Mouse (Mus musculus) forebrain, embryonic 16.5 days (tissue): Measurements from ENCODE around the gene Sema6d. TPM values are rescaled to one million over a fixed set of nuclear protein-coding genes. Genes with fewer than 3 reads are reported as not detected.

Source experiments
- ATAC-seq: fragments of 200-750 bp; cut with Nextera tagmentation; 2 replicates; pipeline ENCODE4 v1.8.0; 2017; ENCODE audit warnings: mild to moderate bottlenecking, moderate library complexity
- H3K27ac ChIP-seq: fragments of 300-500 bp; sonication (generic); 2 replicates; pipeline ENCODE4 v1.5.1; 2014; ENCODE audit warnings: low read length, control low read depth
- H3K27me3 ChIP-seq: fragments of 300-500 bp; sonication (generic); replicated peaks from 2 replicates; pipeline ENCODE4 v1.6.1; 2014; ENCODE audit warnings: low read length; ENCODE audit not compliant: control insufficient read depth, insufficient read depth
- H3K36me3 ChIP-seq: fragments of 300-500 bp; sonication (generic); 2 replicates; pipeline ENCODE4 v1.6.1; 2014; ENCODE audit not compliant: control insufficient read depth, insufficient read depth
- H3K4me1 ChIP-seq: fragments of 300-500 bp; sonication (generic); replicated peaks from 2 replicates; pipeline ENCODE4 v1.6.1; 2014; ENCODE audit warnings: low read length; ENCODE audit not compliant: control insufficient read depth, insufficient read depth
- H3K4me2 ChIP-seq: fragments of 300-500 bp; sonication (generic); 2 replicates; pipeline ENCODE4 v1.6.1; 2014; ENCODE audit warnings: mild to moderate bottlenecking, low read length, control low read depth
- H3K4me3 ChIP-seq: fragments of 300-500 bp; sonication (generic); replicated peaks from 2 replicates; pipeline ENCODE4 v1.5.1; 2014; ENCODE audit warnings: mild to moderate bottlenecking, low read length, control low read depth
- H3K9ac ChIP-seq: fragments of 300-500 bp; sonication (generic); replicated peaks from 2 replicates; pipeline ENCODE4 v1.6.1; 2014; ENCODE audit warnings: low read depth, low read length, control low read depth
- H3K9me3 ChIP-seq: fragments of 300-500 bp; sonication (generic); 2 replicates; pipeline ENCODE4 v1.6.1; 2016; ENCODE audit warnings: low read length; ENCODE audit not compliant: control insufficient read depth
- WGBS: fragments of 180-500 bp; shearing (Covaris S2); extraction: QIAGEN DNeasy Blood & Tissue Kit; methylation state at CpG from one replicate; pipeline ENCODE4 v1.1.7; 2014; 5-methylcytosine and 5-hydroxymethylcytosine counted together
- polyA plus RNA-seq: library from polyadenylated mRNA; unstranded; fragments of >200 nt; fragmentation: Nextera tagmentation; extraction: Ambion mirVana; gene quantifications from 2 replicates; pipeline ENCODE4 v1.2.1, GENCODE M21; 2015

Gene Sema6d
- polyA plus RNA-seq, result 27.7 and 32.2 TPM in 2 replicates

- H3K36me3 ChIP-seq, result no peaks in the 10 kb centered on the region
- peak within 1 kb of the TSS; percentile 82 for H3K9ac ChIP-seq
- peak within 1 kb of the TSS; percentile 27; the same call in 1 of the 2 replicates for H3K27ac ChIP-seq
- peak; percentile 71 for ATAC-seq
- H3K27me3 ChIP-seq, result no peaks in the 10 kb centered on the region
- H3K9me3 ChIP-seq, result no peaks in the 10 kb centered on the region
- peak within 1 kb of the TSS; percentile 93 for H3K4me2 ChIP-seq
- WGBS, result 1% methylated on average over 28 of the region's 29 CpGs
- H3K4me1 ChIP-seq, result peaks cover 13% of the 10 kb centered on the region; the same call in 1 of the 2 replicates
- H3K4me3 ChIP-seq, result peak within 1 kb of the TSS; percentile 73
These were observed at the start of gene Sema6d for GRCm38 (mm10) chr2:124089813-124090230. Sema6d (plus strand) TSS chr2:124089969.

GRCm38 (mm10) chr2:124059910-124060309 lies 29.9 kb upstream of the Sema6d start:
- Histone ChIP-seq H3K27me3 (no peaks in the 10 kb centered on the region), H3K36me3 (no peaks in the 10 kb centered on the region), H3K4me3 (no peak overlapping the region), H3K4me1 (no peaks in the 10 kb centered on the region), H3K9ac (no peak overlapping the region), H3K9me3 (no peaks in the 10 kb centered on the region), H3K4me2 (no peak overlapping the region), H3K27ac (no peak overlapping the region)
- no peak for ATAC-seq
- 81% methylated on average over 3 of the region's 3 CpGs for WGBS

- Histone ChIP-seq H3K9ac (no peak overlapping the region), H3K9me3 (no peaks in the 10 kb centered on the region), H3K27ac (no peak overlapping the region), H3K4me1 (no peaks in the 10 kb centered on the region), H3K27me3 (no peaks in the 10 kb centered on the region), H3K4me3 (no peak overlapping the region), H3K36me3 (no peaks in the 10 kb centered on the region), H3K4me2 (no peak overlapping the region)
- 70% methylated on average over 4 of the region's 4 CpGs for WGBS
- peak; percentile 72; the same call in 1 of the 2 replicates for ATAC-seq
These were observed 21.4 kb upstream of the Sema6d start for GRCm38 (mm10) chr2:124068380-124068779.

- no peaks in the 10 kb centered on the region for H3K36me3 ChIP-seq
- no peaks in the 10 kb centered on the region for H3K9me3 ChIP-seq
- H3K4me1 ChIP-seq, result no peaks in the 10 kb centered on the region
- no peaks in the 10 kb centered on the region for H3K27me3 ChIP-seq
- H3K4me3 ChIP-seq, result no peak overlapping the region
- H3K27ac ChIP-seq, result no peak overlapping the region
- WGBS, result 71% methylated on average over 2 of the region's 2 CpGs
- no peak overlapping the region for H3K9ac ChIP-seq
- ATAC-seq, result no peak
- H3K4me2 ChIP-seq, result no peak overlapping the region
These were observed 19.1 kb upstream of the Sema6d start for GRCm38 (mm10) chr2:124070664-124071063.

GRCm38 (mm10) chr2:124071380-124071779 lies 18.4 kb upstream of the Sema6d start:
- no peak overlapping the region for H3K4me2 ChIP-seq
- no peak overlapping the region for H3K4me3 ChIP-seq
- H3K9me3 ChIP-seq, result no peaks in the 10 kb centered on the region
- H3K9ac ChIP-seq, result no peak overlapping the region
- no peaks in the 10 kb centered on the region for H3K4me1 ChIP-seq
- H3K36me3 ChIP-seq, result no peaks in the 10 kb centered on the region
- no peak overlapping the region for H3K27ac ChIP-seq
- WGBS, result 22% methylated on average over 2 of the region's 2 CpGs
- H3K27me3 ChIP-seq, result no peaks in the 10 kb centered on the region
- no peak for ATAC-seq

- Histone ChIP-seq H3K4me1 (peaks cover 13% of the 10 kb centered on the region; the same call in 1 of the 2 replicates), H3K9ac (peak overlapping the region; percentile 82), H3K36me3 (no peaks in the 10 kb centered on the region), H3K27ac (peak overlapping the region; percentile 27; the same call in 1 of the 2 replicates), H3K27me3 (no peaks in the 10 kb centered on the region), H3K4me2 (peak overlapping the region; percentile 93), H3K4me3 (peak overlapping the region; percentile 73), H3K9me3 (no peaks in the 10 kb centered on the region)
- peak; percentile 70 for ATAC-seq
- under 1% methylated on average over 49 of the region's 49 CpGs for WGBS
These were observed 717 bp downstream of the Sema6d start for GRCm38 (mm10) chr2:124090231-124091141.

GRCm38 (mm10) chr2:124099697-124100096 lies 9.9 kb downstream of the Sema6d start:
- Histone ChIP-seq H3K9me3 (no peaks in the 10 kb centered on the region), H3K4me3 (no peak overlapping the region), H3K4me2 (no peak overlapping the region), H3K9ac (no peak overlapping the region), H3K4me1 (peaks cover 13% of the 10 kb centered on the region), H3K27me3 (no peaks in the 10 kb centered on the region), H3K27ac (no peak overlapping the region), H3K36me3 (no peaks in the 10 kb centered on the region)
- no peak for ATAC-seq
- WGBS, result 40% methylated on average over 1 of the region's 1 CpGs

- Histone ChIP-seq H3K4me1 (peaks cover 13% of the 10 kb centered on the region), H3K9ac (no peak overlapping the region), H3K4me3 (no peak overlapping the region), H3K4me2 (0 out of 2 replicates have a peak overlapping the region, but pooled peaks have one; percentile 25), H3K36me3 (no peaks in the 10 kb centered on the region), H3K27me3 (no peaks in the 10 kb centered on the region), H3K9me3 (no peaks in the 10 kb centered on the region), H3K27ac (peak overlapping the region; percentile 47; the same call in 1 of the 2 replicates)
- ATAC-seq, result peak; percentile 93
- 11% methylated on average over 9 of the region's 9 CpGs for WGBS
These were observed 10.9 kb downstream of the Sema6d start for GRCm38 (mm10) chr2:124100486-124101200.

- ATAC-seq, result no peak
- no peak overlapping the region for H3K9ac ChIP-seq
These were observed 11.4 kb downstream of the Sema6d start for GRCm38 (mm10) chr2:124101201-124101517.

More at GRCm38 (mm10) chr2:124101201-124101517, 11.4 kb downstream of the Sema6d start:
- H3K36me3 ChIP-seq, result no peaks in the 10 kb centered on the region
- no peak overlapping the region for H3K4me2 ChIP-seq
- no peaks in the 10 kb centered on the region for H3K9me3 ChIP-seq
- H3K4me1 ChIP-seq, result peaks cover 13% of the 10 kb centered on the region
- H3K4me3 ChIP-seq, result no peak overlapping the region
- H3K27me3 ChIP-seq, result no peaks in the 10 kb centered on the region
- peak overlapping the region; percentile 47; the same call in 1 of the 2 replicates for H3K27ac ChIP-seq
